Mouse (Mus musculus) embryonic fibroblast, embryonic 13.5 days (primary cell): ENCODE measurements at regions not wholly inside any gene's neighbourhood (a gene's known extent, or its start where the extent isn't known, plus 50 kb on each side); places are given as distances from the start of the nearest gene placed in this dataset.

Experiments used
- H3K27ac ChIP-seq: 2 replicates; pipeline ENCODE4 v1.5.1; 2012; ENCODE audit warnings: low read length, control low read depth, inconsistent platforms; ENCODE audit not compliant: insufficient read depth
- H3K4me1 ChIP-seq: 2 replicates; pipeline ENCODE4 v1.6.1; 2011; ENCODE audit warnings: low read length; ENCODE audit not compliant: control insufficient read depth, insufficient read depth
- H3K4me3 ChIP-seq: 2 replicates; pipeline ENCODE4 v1.5.1; 2011; ENCODE audit warnings: mild to moderate bottlenecking, control low read depth, low read length; ENCODE audit not compliant: insufficient read depth
- CTCF ChIP-seq: IDR thresholded peaks from 2 replicates; pipeline ENCODE4 v1.5.1; 2011; ENCODE audit warnings: mild to moderate bottlenecking, control low read depth, low read length, moderate library complexity, borderline replicate concordance; ENCODE audit not compliant: insufficient read depth
- POLR2A ChIP-seq: IDR thresholded peaks from 2 replicates; pipeline ENCODE4 v1.6.1; 2011; ENCODE audit warnings: low read depth, mild to moderate bottlenecking, control low read depth, low read length, moderate library complexity

- H3K27ac ChIP-seq, result peak overlapping the region; percentile 3; the same call in 1 of the 2 replicates
- H3K4me3 ChIP-seq, result no peak overlapping the region
- 0 out of 2 replicates have a peak, but pooled peaks cover 5% of the 10 kb centered on the region for H3K4me1 ChIP-seq
- TF ChIP-seq POLR2A (no peak), CTCF (no peak)
Observed at GRCm38 (mm10) chr19:23507256-23507851, 59.1 kb upstream of the Mamdc2 start.
